Mouse (Mus musculus) olfactory bulb, adult 2 months (tissue): ENCODE measurements around the gene Cend1.

Source experiments
- CTCF ChIP-seq: fragments of 200-500 bp; IDR thresholded peaks from 2 replicates; pipeline ENCODE4 v1.5.1; 2012; ENCODE audit warnings: low read depth, mild to moderate bottlenecking, low read length, moderate library complexity; ENCODE audit not compliant: insufficient read depth
- POLR2A ChIP-seq: fragments of 200-500 bp; IDR thresholded peaks from 2 replicates; pipeline ENCODE4 v1.6.1; 2012; ENCODE audit warnings: mild to moderate bottlenecking, low read depth, low read length, moderate library complexity; ENCODE audit not compliant: insufficient read depth

- TF ChIP-seq POLR2A (no peak), CTCF (no peak)
Measured at GRCm38 (mm10) chr7:141465388-141466044, 36.2 kb upstream of the Cend1 start.
